Mouse (Mus musculus): ENCODE data around the gene Hist2h2be.

DNA sequence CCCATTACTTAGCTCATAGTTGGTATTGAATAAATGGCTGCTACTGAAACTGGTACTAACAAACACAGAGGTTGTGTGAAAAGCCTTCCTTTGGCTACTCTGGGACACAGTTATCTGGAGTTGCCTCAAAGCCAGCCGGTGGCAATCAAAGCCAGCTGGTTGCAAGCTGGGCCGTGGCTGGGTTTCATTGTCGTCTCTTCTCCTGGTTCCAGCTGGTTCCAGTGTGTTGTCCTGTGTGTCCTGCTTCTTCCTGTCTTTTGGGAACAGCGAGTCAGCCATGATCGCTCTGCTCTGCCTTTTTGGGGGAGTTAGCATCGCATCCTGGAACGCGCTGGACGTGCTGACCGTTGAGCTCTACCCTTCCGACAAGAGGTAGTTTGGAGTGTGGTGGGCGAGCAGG lies 27.9 kb upstream of the Hist2h2be start:
- TF ChIP-seq CTCF (IDR thresholded peaks at IDR 0.05; ENCODE audit: borderline replicate concordance, control insufficient read depth, extremely low read depth, insufficient read depth, low read length, poor library complexity) (no peak), POLR2A (IDR thresholded peaks at IDR 0.05; ENCODE audit: control insufficient read depth, extremely low read depth, insufficient read depth, low read length, poor library complexity) (no peak)

Measured in thymus, adult 2 months (tissue).